Mouse (Mus musculus) T-helper 17 cell (primary cell): ENCODE measurements around the gene Myo16.

Experiments used
- in situ Hi-C, 2 experiments: fragments of 300-600 bp; cut with MboI, MseI; formaldehyde crosslinking; loops; 1 replicate in 1 of 2; 2 replicates in 1 of 2; pipeline ENCODE4 v1.15.1; 2025; ENCODE audit warnings: high pct_unique_total_duplicates in 2 of 2

Gene Myo16

DNA sequence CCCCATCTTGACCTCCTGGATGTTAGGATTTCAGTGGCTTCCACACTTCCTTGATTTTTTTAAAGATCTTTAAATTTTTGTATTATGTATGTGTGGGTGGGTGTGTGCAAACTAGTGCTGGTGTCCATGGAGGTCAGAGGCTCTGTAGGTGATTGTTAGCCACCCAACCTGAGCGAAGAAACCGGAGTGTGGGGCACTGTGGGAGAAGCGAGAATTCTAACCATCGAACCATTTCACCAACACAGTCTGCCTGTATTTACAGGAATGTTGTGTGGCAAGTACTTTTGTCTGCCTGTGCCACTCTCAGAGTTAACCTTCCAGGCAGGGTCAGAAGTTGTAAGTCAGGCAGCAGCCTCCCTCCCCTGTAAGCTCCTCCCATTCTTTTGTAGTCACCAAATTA, 22.3 kb downstream of the Myo16 start:
- in situ Hi-C loops, result no loop called here

GRCm38 (mm10) chr8:10177131-10177530, 23.4 kb downstream of the Myo16 start:
- in situ Hi-C loops, result no loop called here

DNA sequence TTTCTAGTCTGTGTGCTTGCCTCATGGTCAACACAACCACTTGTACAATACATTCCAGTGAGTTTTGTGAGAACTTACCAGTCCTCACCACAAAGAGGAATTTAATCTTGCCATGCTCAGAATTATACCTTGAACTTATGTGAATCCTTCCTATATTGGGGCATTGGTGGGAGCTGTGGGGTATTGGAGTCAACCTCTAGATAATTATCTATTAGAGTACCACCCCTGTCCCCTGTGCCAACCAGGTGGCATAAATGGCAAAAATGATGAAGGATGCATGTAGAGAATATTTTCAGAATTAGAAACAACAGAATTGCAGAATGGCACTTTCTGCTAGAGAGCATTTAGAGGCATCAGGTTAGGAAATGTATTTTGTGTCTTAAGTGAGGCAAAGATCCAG, 25.3 kb downstream of the Myo16 start:
- in situ Hi-C loops, result no loop called here

DNA sequence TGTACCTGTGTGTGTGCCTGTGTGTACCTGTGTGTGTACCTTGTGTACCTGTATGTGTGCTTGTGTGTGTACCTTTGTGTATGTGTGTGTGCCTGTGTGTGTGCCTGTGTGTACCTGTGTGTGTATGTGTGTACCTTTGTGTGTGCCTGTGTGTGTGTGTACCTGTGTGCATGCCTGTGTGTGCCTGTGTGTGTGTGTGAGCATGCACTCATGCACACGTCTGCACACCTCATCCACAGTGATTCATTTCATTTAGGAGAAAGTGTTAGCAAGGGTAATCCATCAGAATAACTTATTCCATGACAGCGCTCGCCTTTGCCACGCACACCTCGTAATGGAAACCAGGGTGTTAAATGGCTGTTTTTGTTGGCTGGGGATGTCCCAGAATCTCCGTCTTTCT, 36.9 kb downstream of the Myo16 start:
- in situ Hi-C loops, result no loop called here

DNA sequence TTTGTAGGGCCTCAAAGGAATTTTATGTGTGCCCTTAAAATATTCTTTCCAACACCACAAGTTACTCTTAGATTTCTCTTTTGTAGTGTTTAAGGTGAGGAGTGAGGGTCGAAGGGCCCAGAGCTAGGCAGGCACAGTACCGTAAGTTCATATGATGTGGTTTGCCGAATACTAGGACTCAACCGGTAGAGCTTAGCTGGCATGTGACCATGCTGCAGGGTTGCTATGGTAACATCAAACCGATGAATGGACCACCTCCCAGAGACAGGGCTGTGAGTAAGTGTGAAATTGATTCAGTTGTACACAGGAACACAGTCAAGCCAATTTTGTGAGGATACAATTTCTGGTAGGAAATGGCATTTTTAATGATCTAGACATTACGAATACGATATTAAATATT, 44.5 kb downstream of the Myo16 start:
- in situ Hi-C loops, result no loop called here

GRCm38 (mm10) chr8:10199301-10199700, 45.6 kb downstream of the Myo16 start:
- in situ Hi-C loops, result no loop called here

GRCm38 (mm10) chr8:10200042-10200441, 46.3 kb downstream of the Myo16 start:
- in situ Hi-C loops, result no loop called here

- in situ Hi-C loops, result no loop called here
Observed at GRCm38 (mm10) chr8:10215023-10215422, 61.3 kb downstream of the Myo16 start.

DNA sequence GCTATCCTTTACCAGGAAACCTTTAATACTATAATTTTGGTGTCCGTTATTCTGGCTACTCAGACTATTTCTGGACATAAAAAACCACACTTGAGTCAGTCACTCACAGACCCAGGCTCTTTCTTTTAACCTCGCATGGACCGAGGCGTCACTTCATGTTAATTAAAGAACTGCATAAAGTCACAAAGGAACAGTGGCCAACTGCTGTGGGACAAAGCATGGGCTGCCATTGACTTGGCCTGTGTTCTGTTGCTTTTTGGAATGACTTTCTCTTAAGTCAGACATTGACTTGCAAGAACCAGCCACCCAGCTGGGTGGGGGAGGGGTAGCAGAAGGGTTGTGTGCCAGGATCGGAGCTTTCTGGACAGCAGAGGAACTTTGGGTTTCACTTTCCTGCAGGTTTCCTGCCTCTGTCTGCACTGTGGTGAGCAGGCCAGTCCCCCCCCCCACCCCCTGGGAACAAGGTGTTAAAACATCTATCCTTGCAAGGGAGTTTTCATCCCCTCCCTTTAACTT, 66.1 kb downstream of the Myo16 start:
- in situ Hi-C loops, result no loop called here

DNA sequence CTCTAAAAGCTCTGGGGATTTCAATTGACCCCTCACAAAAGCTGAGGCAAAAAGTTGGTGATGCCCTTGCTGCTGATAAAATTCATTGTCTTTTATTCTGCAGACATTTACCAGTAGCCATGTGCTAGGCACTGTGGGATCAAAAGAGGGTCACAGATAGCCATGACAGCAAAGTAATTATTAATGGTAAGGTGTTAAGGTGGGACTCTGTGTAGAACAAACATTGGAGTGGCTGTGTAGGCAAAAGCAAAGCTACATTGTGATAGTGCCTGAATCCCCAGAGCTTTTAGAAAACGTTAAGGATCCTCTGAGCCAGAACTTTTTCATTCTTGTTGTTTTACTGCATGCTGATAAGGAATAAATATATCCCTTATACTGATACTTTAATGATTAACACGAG, 69.1 kb downstream of the Myo16 start:
- in situ Hi-C loops, result no loop called here

DNA sequence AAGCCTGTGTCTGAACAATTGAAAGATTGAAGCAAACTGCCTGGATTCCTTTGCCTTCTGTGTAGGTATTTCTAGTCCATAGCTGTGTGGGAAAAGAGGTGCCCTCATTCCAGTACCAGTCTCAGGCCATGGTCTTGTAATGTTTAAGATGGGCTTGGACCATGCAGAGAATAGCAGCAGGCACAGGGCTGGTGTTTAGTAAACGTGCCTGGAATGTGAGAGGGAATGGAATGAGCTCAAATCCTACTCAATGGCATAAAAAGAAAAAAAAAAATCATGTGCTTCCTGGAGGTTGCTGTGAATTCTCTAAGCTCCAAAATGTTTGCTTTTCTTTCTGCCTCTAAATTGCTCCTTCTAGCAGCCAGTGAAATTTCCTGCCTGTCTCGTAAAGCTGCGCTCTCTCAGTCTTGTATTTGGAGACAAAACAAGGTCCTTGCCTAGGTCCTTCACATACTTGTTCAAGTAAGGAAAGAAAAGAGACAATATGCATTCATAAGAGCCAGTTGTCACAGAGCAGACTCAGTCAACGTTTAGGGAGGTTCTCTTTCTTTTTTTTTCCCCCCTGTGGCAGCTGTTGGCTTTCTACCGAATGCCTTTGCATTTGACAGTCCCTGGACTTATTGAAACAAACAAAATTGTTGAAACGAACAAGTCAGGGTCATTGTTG, 70.0 kb downstream of the Myo16 start:
- in situ Hi-C loops, result no loop called here

DNA sequence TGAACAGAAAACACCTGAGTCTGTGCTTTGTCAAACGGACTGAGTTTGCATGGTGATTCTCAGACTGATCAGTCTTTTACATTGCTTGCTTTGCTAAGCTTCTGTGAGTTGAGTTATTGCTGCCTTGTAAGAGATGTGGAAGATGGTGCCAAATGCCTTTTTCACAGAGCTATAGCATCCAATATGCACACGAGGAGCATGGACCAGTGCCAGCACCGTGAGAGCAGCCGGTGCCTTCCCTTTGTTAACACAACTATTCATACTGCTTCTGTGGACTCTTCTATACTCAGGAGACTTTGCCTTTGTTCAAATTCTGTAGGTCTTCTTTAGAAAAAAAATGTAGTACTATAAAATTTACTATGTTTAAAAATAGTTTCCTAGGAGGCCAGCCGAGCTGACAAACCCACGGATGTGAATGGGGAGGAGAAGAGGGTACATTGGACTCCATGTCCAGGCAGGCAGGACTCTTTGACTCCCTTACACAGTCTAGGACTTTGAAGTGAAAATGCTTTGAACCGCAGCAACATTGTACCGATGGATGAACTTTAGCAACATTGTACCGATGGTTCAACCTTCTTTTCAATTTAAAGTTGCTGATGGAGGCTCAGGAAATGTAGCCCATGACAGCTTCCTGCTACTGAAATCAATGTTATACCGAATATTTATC, 70.7 kb downstream of the Myo16 start:
- in situ Hi-C loops, result no loop called here

GRCm38 (mm10) chr8:10225018-10225417, 71.3 kb downstream of the Myo16 start:
- in situ Hi-C loops, result no loop called here

- in situ Hi-C loops, result no loop called here
Observed at GRCm38 (mm10) chr8:10230746-10231369, 77.1 kb downstream of the Myo16 start.

DNA sequence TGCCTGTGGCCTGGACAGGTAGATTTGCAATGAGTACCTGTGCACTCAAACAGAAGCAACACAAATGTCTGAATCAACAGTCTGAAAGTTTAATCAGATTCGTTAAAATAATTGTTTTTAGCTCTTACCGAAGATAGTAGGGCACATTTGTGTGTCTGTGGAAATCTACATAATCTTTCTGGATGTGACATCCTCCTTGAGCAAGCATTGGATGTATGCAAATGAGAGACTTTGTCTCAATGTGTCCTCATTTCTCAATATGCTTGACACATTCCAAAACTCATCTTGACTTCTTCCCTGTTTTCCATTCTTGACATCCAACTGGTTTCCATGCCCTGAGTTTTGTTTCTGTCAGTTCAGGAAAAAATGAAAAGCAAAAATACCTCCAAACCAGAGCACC, 80.8 kb downstream of the Myo16 start:
- in situ Hi-C loops, result no loop called here

GRCm38 (mm10) chr8:10243344-10243743, 89.6 kb downstream of the Myo16 start:
- in situ Hi-C loops, result no loop called here

DNA sequence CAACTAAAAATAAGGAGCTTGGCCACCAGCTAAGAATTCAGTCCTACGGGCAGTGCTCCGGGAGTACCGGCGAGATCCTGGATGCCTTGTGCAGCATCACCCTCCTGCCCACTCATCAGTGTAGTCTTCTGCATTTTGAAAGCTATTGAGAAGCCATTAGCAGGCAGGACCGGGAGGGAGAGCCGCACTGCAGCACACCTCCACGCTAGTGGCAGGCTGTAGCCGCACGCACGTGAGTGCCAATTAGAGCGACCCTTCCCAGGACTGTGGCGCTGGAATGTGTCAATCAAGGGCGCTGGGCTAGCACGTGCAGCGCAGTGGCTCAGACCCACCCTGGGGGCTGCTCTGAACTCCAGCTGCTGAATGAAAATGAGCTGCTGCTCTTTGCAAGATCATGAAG, 95.4 kb downstream of the Myo16 start:
- in situ Hi-C loops, result no loop called here

DNA sequence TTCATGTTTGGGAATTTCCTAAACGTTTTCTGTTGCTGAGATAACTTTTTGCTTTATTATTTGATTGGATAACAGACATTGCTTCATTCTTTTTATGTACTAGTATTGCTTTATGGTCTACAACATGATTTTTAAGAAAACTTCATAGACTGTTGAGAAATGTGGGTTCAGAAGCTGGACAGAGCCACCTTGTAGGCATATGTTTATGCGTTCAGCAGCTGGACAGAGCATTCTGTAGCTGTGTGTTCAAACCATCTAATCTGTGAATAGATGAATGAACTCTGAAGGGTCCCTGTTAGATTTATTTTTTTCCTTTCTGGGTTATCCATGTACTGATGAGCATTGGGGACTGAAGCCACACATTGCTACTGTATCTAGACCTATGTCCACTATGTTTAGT, 102.0 kb downstream of the Myo16 start:
- in situ Hi-C loops, result no loop called here

- in situ Hi-C loops, result no loop called here
Observed at GRCm38 (mm10) chr8:10256563-10256962, 102.9 kb downstream of the Myo16 start.

GRCm38 (mm10) chr8:10270094-10270493, 116.4 kb downstream of the Myo16 start:
- in situ Hi-C loops, result no loop called here

- in situ Hi-C loops, result no loop called here
Observed at GRCm38 (mm10) chr8:10292600-10292999, 138.9 kb downstream of the Myo16 start.

GRCm38 (mm10) chr8:10300797-10301196, 147.1 kb downstream of the Myo16 start:
- in situ Hi-C loops, result no loop called here

- in situ Hi-C loops, result no loop called here
Observed at GRCm38 (mm10) chr8:10303061-10303460, 149.3 kb downstream of the Myo16 start.
